Comparison of ENCODE assay signal across 8 mouse cellular contexts in the genomic region with DNA sequence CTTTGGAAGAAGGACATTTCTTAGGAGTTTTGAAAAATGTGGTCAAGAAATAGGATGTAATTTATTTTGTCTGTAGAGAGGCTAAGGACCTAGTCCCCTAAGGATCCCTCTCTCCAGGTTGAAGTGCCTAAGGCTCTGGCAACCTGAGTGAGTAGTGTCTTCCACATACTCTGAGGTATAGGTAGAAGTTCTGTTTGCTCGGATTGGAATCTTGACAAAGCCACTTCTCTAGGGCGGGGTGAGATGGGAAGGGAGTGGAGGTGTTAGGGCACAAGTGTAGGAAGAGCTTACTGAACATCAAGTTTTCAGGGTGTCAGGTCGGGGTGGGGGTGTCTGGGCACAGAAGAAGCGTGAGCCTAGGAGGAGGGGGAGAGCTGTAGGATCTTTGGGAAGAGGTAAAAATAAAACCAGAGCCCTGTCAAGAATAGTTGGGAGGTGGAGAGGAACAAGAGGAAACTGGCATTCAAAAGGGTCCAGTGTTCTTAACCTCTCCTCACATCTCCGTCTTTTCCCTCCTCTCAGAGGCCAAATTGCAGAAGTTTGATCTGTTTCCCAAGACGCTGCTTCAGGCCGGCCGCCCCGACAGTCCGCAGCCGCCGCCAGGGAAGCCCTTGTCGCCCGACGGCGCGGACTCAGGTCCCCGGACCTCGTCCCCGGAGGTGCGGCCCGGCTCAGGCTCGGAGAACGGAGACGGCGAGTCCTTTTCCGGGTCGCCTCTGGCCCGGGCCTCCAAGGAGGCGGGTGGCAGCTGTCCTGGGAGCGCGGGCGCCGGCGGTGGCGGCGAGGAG. TPM values are rescaled to one million over a fixed set of nuclear protein-coding genes. Genes with fewer than 3 reads are reported as not detected.
DNase-seq lines count a peak whose midpoint lies in the region; ATAC-seq lines count a peak whose summit lies in the region.

No protein-coding gene starts in this region.

- H3K27me3 ChIP-seq in hindbrain, embryonic 14.5 days (ENCODE audit: control insufficient read depth, insufficient read depth, low read length), result peaks cover 96% of the 10 kb centered on the region
- H3K27me3 ChIP-seq in neural tube, embryonic 12.5 days (replicated peaks), result peaks cover 95% of the 10 kb centered on the region

- H3K4me2 ChIP-seq in hindbrain, embryonic 14.5 days (replicated peaks), result peak overlapping the region; percentile 44
- peak overlapping the region; percentile 52; the same call in 1 of the 2 replicates for H3K4me2 ChIP-seq in neural tube, embryonic 12.5 days (replicated peaks)

- H3K9ac ChIP-seq in hindbrain, embryonic 14.5 days, result no peak overlapping the region
- H3K9ac ChIP-seq in neural tube, embryonic 12.5 days, result no peak overlapping the region

- 1% methylated on average over 29 of the region's 37 CpGs for WGBS in hindbrain, embryonic 14.5 days
- WGBS in neural tube, embryonic 12.5 days, result 1% methylated on average over 37 of the region's 37 CpGs

- peak; percentile 29 to 44 for DNase-seq in kidney, postnatal 4 days
- no peak for DNase-seq in kidney, adult 8-10 months
- DNase-seq in embryo, embryonic 9.5 days (ENCODE audit: extremely low spot score), result peak; percentile 40
- no peak for DNase-seq in hindbrain, embryonic 14.5 days (ENCODE audit: low spot score)
- no peak for DNase-seq in left cerebral cortex, adult 11 months (ENCODE audit: low spot score)
- DNase-seq in left cerebral cortex, adult 8-10 months (ENCODE audit: low spot score in 2 of 2), result no peak
- DNase-seq in left cerebral cortex, postnatal 25 days (ENCODE audit: low spot score in 2 of 2), result no peak

- 0 out of 2 replicates have a peak overlapping the region, but pooled peaks have one; percentile 25 for H3K4me3 ChIP-seq in hindbrain, embryonic 14.5 days (replicated peaks; ENCODE audit: low read length)
- H3K4me3 ChIP-seq in neural tube, embryonic 12.5 days, result no peak overlapping the region

- no peaks in the 10 kb centered on the region for H3K9me3 ChIP-seq in hindbrain, embryonic 14.5 days (ENCODE audit: control insufficient read depth, low read length)
- H3K9me3 ChIP-seq in neural tube, embryonic 12.5 days, result no peaks in the 10 kb centered on the region

- no peaks in the 10 kb centered on the region for H3K36me3 ChIP-seq in hindbrain, embryonic 14.5 days (replicated peaks; ENCODE audit: control insufficient read depth, insufficient read depth)
- no peaks in the 10 kb centered on the region for H3K36me3 ChIP-seq in neural tube, embryonic 12.5 days

- no peak overlapping the region for H3K27ac ChIP-seq in hindbrain, embryonic 14.5 days
- no peak overlapping the region for H3K27ac ChIP-seq in neural tube, embryonic 12.5 days

- intact Hi-C loops in left cerebral cortex, postnatal 25 days (cut with DNase I), result loop anchor here (5.0 kb wide), 1 partner anchor 306 kb away; no protein-coding TSS in a partner anchor

- H3K4me1 ChIP-seq in hindbrain, embryonic 14.5 days (replicated peaks; ENCODE audit: control insufficient read depth, insufficient read depth, low read length), result peaks cover 19% of the 10 kb centered on the region
- peaks cover 39% of the 10 kb centered on the region for H3K4me1 ChIP-seq in neural tube, embryonic 12.5 days

- ATAC-seq in hindbrain, embryonic 14.5 days (ENCODE audit: low FRiP score), result no peak
- ATAC-seq in neural tube, embryonic 12.5 days (ENCODE audit: low FRiP score, low read depth), result no peak

RNA-seq across cellular contexts. Expression of a gene that starts 3.4 kb away (rescaled TPM):
- polyA plus RNA-seq in hindbrain, embryonic 14.5 days (2014; fragmentation: Nextera tagmentation; extraction: Ambion mirVana), result 0.08 TPM in 1 of 2 replicates, not detected in the other
- polyA plus RNA-seq in neural tube, embryonic 12.5 days (2016; fragmentation: Nextera tagmentation; extraction: Ambion mirVana), result 0.26 and 0.27 TPM in 2 replicates
- 1 to 10 TPM; 1.5 to 3.1 (median 2.1) TPM for total RNA-seq in left cerebral cortex, adult 8-10 months (2022)
- total RNA-seq in left cerebral cortex, postnatal 25 days (2021), result 1 to 10 TPM; 2.3 to 2.8 TPM

Comparison
In these comparisons a context has a peak if more than half of its experiments do, and no peak if none do; other contexts are left out.
1. DNase-seq: peak in kidney, postnatal 4 days (2 of 2) and embryo, embryonic 9.5 days (single experiment); none in kidney, adult 8-10 months (0 of 2), hindbrain, embryonic 14.5 days (single experiment), left cerebral cortex, adult 11 months (single experiment), left cerebral cortex, adult 8-10 months (0 of 2) and left cerebral cortex, postnatal 25 days (0 of 2).